Mouse (Mus musculus) cerebellum, postnatal 14 days (tissue): ENCODE results near the gene Fbxo42.

Experiments used
- DNase-seq, 2 experiments: peaks; one replicate each; pipeline ENCODE4 v3.0.0; 2021; ENCODE audit warnings: mixed read lengths in 2 of 2

Gene Fbxo42

GRCm38 (mm10) chr4:141178500-141178899 lies 30.8 kb downstream of the Fbxo42 start:
- DNase-seq: no peak

- DNase-seq: no peak
Observed at GRCm38 (mm10) chr4:141180831-141181230, 33.1 kb downstream of the Fbxo42 start.

DNA sequence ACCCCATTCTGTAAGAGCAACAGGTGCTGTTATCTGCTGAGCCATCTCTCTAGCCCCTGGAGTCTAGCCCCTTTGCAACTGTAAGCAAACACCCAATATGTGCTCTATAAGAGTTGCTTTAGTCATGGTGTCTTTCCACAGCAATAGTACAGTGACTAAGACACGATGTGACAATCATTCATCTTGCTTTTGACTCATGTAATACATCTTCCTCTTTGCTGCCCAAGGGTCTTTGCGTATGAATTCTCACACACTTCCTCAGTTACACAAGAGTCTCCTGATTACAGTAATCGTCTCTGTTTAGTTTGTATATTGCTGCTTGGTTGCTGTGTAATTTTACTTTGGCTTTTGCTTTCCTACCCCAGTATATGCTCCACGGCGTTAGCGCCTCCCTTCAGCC lies 34.3 kb downstream of the Fbxo42 start:
- no peak for DNase-seq

DNA sequence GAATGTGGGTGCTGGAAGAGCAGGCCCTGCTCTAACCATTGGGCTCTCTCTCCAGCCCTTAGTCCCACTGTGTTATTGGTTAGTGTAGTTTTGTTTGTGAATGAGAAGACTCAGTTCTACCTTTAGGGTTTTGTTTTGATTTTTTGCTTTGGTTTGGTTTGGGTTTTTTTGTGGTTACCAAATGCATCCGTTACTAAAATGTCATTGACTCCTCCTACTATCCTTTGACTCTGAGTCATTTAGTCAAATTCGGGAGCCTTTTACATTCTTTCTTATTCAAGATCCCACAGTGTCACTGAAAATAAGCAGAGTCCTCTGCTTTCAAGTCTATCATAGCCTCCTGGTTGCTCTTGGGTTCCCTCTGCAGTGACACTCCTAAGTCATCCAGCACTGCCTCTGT lies 36.2 kb downstream of the Fbxo42 start:
- DNase-seq: no peak

DNA sequence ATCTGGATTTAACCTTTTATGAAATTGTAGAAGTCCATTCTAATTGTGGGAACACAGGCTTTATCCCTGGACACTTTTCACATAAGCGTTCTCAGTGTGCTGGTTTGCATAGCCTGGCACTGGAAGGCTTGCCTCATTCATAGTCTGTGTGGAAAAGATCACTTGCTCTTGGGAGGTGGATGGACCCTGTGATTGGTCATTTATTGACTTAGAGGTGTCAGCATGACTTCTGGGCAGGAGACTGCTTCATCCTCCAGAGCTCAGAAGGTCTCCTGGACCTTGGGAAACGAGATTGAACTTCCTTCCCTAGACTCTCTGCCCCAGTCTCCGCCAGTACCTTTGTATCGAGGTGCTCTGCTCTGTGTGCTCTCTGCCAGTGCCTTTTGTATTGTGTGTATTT lies 36.7 kb downstream of the Fbxo42 start:
- DNase-seq: no peak

- DNase-seq: no peak
Observed at GRCm38 (mm10) chr4:141186923-141187836, 39.5 kb downstream of the Fbxo42 start.

- DNase-seq: no peak
Observed at GRCm38 (mm10) chr4:141191294-141191693, 43.6 kb downstream of the Fbxo42 start.

DNA sequence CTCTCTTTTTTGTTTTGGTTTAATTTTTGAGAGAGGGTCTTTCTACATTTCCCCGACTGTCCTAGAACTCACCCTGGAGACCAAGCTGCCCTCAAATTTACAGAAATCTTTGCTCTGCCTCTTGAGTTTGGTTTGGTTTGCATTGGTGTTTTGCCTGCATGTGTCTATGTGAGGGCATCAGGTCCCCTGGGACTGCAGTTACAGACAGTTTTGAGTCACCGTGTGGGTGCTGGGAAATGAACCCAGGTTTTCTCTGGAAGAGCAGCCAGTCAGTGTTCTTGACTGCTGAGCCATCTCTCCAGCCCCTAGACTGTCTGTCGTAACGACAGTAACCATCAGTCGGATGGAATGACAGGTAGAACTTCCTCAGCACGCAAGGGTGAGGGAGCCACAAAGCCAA lies 46.8 kb downstream of the Fbxo42 start:
- DNase-seq: no peak

- DNase-seq: no peak
Observed at GRCm38 (mm10) chr4:141196981-141197685, 49.4 kb downstream of the Fbxo42 start.

DNA sequence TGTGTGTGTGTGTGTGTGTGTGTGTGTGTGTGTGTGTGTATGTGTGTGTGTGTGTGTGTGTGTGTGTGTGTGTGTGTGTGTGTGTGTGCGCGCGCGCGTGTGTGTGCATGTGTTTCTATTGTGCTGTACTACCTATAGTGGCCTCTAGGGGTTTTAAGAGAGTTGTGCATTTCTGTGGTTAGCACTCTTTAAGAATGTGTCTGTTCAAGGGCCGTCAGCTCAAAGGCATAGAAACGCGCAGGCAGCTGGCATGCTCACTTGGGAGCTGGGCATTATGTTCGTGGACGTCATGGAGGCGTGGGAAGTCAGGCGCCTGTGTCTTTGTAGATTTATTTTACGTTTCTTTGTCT lies 49.9 kb downstream of the Fbxo42 start:
- no peak for DNase-seq

- no peak for DNase-seq
Observed at GRCm38 (mm10) chr4:141200906-141201305, 53.2 kb downstream of the Fbxo42 start.

DNA sequence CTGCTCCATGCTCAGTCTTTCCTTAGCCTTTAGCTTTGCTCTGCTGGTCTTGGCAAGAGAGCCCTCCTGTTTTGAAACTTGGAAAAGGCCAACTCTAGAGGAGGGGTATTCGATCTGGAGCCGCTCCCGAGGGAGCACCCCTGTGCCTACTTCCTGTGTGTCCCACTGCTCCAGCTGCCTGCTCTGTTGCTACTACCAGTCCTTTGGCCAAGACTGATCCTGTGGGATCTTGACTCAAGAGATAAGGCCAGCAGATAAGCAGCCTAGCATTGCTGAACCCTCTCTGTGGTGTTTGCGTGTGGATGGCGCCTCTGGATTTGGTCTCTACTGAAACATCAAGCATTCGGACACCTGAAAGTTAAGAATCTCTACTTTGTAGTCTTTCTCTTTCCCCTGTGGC lies 54.5 kb downstream of the Fbxo42 start:
- no peak for DNase-seq

DNA sequence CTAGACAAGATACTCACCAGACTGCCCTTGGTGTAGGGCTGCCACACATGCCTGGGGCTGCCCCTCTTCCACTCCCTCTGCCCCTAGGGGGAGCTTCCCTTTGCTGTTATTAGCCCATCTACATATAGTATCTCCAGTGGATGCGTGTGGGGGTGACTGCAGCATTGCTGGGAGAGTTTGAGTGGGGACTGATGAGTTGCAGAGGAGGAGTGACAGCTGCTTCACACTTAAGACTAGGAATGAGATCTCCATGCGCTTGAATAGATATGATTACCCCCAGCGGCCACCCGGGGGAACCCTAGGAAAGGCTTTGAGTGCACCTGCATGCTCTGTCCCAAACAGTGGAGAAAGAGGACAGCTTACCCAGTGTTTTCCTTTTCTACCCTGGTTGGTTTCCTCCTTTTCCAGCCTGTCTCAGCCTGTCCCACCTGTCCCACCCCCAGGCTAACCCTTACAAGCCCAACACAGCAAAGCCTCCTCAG lies 56.9 kb downstream of the Fbxo42 start:
- DNase-seq: peak; percentile 47 to 63

DNA sequence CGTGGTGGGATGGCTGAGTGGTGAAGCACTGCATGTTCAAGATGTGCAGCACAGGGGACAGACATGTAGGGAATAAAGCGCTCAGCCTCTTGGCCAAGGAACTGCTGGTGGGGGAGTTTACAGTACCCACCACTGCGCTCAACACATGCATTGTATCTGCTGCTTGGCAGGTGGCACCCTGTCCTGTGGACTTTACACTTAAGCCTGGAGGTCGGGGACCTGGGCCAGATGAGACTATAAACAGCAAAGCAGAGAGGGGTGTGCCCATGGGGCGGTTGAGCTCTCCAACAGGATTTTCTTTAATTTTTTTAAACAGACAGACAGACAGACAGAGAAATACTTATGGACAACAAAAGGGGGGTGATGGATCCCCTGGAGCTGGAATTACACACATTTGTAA lies 59.4 kb downstream of the Fbxo42 start:
- DNase-seq: no peak

- no peak for DNase-seq
Observed at GRCm38 (mm10) chr4:141210524-141211219, 63.0 kb downstream of the Fbxo42 start.

DNA sequence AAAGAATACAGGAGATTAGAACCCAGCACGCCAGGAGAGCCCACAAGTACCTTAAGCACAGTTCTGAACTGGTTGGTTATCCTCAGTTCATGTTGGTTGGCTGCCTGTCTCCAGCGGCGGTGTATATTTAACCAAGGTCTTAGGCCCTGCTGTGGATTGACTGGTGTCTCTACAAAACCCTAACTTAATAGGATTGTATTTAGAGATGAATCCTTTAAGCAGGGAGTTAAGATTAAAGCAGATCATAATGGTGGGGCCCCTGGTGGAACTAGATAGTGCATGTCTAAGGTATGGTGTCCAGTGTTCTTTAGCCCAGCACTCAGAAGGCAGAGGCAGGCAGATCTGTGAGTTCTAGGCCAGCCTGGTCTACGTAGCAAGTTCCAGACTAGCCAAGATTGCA lies 63.9 kb downstream of the Fbxo42 start:
- no peak for DNase-seq

GRCm38 (mm10) chr4:141212892-141213291 lies 65.2 kb downstream of the Fbxo42 start:
- no peak for DNase-seq

DNA sequence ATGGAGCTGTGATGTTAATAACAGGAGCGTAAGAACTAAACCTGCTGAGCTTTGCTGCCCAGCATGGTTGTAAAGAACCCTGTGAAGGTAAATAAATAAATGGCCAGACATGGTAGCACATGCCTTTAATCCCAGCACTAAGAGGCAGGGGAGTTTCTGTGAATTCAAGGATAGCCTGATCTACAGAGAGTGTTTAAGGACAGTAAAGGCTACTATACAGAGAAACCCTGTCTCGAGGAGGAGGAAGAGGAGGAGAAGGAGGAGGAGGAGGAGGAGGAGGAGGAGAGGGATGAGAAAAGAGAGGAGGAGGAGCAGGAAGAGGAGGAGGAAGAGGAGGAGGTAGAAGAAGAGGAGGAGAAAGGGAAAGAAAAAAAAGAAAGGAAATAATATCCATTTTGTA lies 65.6 kb downstream of the Fbxo42 start:
- no peak for DNase-seq

DNA sequence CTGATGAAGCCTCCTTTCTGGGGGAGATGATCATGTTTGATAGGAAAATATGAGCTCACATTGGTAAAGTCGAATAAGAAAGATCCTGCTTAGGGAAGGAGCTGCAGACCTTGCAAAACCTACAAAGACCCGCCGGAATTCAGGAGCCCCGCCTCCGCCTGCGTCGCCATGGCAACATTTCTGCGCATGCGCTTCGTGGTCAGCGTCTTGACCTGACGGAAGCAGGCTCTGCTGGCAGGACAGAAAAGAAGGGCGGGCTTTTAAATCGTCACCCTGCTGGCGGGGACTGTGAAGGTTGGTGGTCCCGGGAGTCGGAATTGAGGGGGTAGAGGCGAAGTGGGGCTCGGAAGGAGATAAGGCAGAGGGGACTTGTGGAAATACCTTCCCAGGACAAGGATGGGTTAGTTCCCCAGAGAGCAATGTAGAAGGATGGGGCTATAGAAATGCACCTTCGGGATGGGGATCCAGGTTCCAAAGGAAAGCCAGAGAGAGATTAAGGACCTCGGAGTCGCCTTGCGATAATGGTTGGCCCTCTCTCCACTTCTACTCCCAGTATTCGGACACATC lies 66.1 kb downstream of the Fbxo42 start, which contains the start of gene Rsg1:
TSS of gene Rsg1 (plus strand) at position 187 of the 567 bp plus-strand sequence.
- peak; percentile 97 to 98 for DNase-seq

DNA sequence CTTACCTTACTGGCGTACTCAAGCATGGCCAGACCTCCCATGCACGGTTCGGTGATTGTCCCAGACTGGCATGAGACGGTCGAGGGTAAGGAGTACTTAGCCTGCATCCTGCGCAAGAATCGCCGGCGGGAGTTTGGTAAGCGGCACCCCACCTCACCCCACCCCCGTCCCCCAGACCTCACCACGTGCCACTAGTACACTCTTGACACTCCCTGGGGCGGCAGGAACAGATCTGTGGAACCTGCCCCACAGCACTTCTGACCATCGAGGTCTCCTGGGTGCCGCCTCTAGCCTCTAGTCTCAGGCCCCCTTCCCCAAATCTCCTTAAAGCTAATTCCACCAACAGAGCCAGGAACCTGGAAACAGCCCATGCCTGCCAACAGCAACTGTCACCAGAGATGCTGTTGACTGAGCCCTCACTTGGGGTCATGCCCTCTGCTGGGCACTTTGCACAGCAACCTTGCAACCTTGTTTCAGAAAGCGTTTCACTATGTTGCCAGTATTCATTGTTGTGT lies 66.7 kb downstream of the Fbxo42 start:
- peak; percentile 52 to 65 for DNase-seq

DNA sequence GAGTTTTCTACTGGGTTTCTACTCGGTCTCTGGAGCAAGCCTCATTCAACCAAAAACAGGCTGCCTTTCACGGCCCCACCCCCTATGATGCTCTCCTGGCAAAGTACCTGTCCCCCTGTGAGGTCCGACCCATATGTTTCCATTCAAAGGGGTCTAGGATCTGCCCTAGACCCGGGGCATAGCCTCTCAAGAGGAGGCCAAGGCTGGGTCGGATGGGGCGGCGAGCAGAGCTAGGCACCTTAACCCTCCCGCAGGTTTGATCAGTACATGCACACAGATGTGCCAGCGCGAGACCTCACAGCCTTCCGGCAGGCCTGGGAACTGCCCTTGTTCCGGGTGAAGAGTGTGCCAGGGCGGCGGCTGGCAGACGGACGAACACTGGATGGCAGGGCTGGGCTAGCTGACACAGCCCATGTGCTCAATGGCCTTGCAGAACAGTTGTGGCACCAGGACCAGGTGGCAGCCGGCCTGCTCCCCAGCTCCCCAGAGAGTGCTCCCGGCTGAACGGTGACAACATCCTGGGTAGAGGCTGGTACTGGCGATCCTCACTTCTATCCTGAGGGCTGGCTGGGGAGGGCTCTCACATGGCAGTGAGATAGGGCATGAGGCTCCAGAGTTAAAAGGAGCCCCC lies 72.0 kb downstream of the Fbxo42 start:
- DNase-seq: peak; percentile 53 to 71

- DNase-seq: no peak
Observed at GRCm38 (mm10) chr4:141221848-141222247, 74.1 kb downstream of the Fbxo42 start.
